Mouse (Mus musculus) bone marrow, adult 2 months (tissue): ENCODE data around the gene Unkl. TPM values are rescaled to one million over a fixed set of nuclear protein-coding genes. Genes with fewer than 3 reads are reported as not detected.
A peak's percentile ranks its signal among the peaks of the same experiment; 100 is the strongest.

Source experiments
- H3K27ac ChIP-seq: fragments of 200-500 bp; 2 replicates; pipeline ENCODE4 v1.5.1; 2012; ENCODE audit warnings: low read depth, mild to moderate bottlenecking, control low read depth, inconsistent platforms, low read length; ENCODE audit not compliant: control insufficient read depth, poor library complexity, insufficient read depth
- H3K4me1 ChIP-seq: fragments of 200-500 bp; 2 replicates; pipeline ENCODE4 v1.6.1; 2011; ENCODE audit warnings: low read length; ENCODE audit not compliant: control insufficient read depth, insufficient read depth
- H3K4me3 ChIP-seq: fragments of 200-500 bp; replicated peaks from 2 replicates; pipeline ENCODE3; 2011; ENCODE audit warnings: mild to moderate bottlenecking, low read depth, low read length, control low read depth; ENCODE audit not compliant: control insufficient read depth
- CTCF ChIP-seq: fragments of 200-500 bp; IDR thresholded peaks from 2 replicates; pipeline ENCODE4 v1.5.1; 2011; ENCODE audit warnings: low read length, control low read depth; ENCODE audit not compliant: control insufficient read depth, insufficient read depth
- POLR2A ChIP-seq: fragments of 200-500 bp; IDR thresholded peaks from 2 replicates; pipeline ENCODE4 v1.6.1; 2011; ENCODE audit warnings: low read depth, mild to moderate bottlenecking, control low read depth, low read length, borderline replicate concordance; ENCODE audit not compliant: control insufficient read depth
- WGBS: fragments of 180-500 bp; shearing (Covaris S2); methylation state at CpG from one replicate; pipeline ENCODE4 v1.1.7; 2018; 5-methylcytosine and 5-hydroxymethylcytosine counted together
- polyA plus RNA-seq: library from polyadenylated mRNA; stranded (reverse); fragments of >200 nt; gene quantifications from 2 replicates; pipeline ENCODE4 v1.2.4, GENCODE M21; 2011; ENCODE audit warnings: low replicate concordance; ENCODE audit not compliant: missing spikeins, insufficient read depth, insufficient read length

The Unkl gene
- polyA plus RNA-seq, 1 experiment: 29.1 TPM

GRCm38 (mm10) chr17:25273706-25274501 lies 85.7 kb downstream of the Unkl start:
- TF ChIP-seq POLR2A (peak; percentile 74; the same call in 1 of the 2 replicates), CTCF (peak; percentile 73)
- peak overlapping the region; percentile 98 for H3K27ac ChIP-seq
- H3K4me3 ChIP-seq: peak overlapping the region; percentile 91
- H3K4me1 ChIP-seq: peaks cover 4% of the 10 kb centered on the region
- WGBS: 1% methylated on average over 43 of the region's 45 CpGs

GRCm38 (mm10) chr17:25274571-25275346 lies 86.6 kb downstream of the Unkl start, which contains the start of gene Ube2i:
Gene Ube2i (minus strand): TSS chr17:25274622.
- TF ChIP-seq POLR2A: no peak
- TF ChIP-seq CTCF: no peak
- H3K4me3 ChIP-seq: peak within 1 kb of the TSS; percentile 91
- peak within 1 kb of the TSS; percentile 98 for H3K27ac ChIP-seq
- peaks cover 4% of the 10 kb centered on the region for H3K4me1 ChIP-seq
- 75% methylated on average over 9 of the region's 9 CpGs for WGBS

GRCm38 (mm10) chr17:25275833-25276232 lies 87.6 kb downstream of the Unkl start:
- Histone ChIP-seq H3K27ac (no peak overlapping the region), H3K4me1 (peaks cover 4% of the 10 kb centered on the region), H3K4me3 (no peak overlapping the region)
- 84% methylated on average over 3 of the region's 3 CpGs for WGBS
- no peak for TF ChIP-seq CTCF
- no peak for TF ChIP-seq POLR2A

GRCm38 (mm10) chr17:25282133-25282532 lies 93.9 kb downstream of the Unkl start:
- 36% methylated on average over 11 of the region's 11 CpGs for WGBS
- no peak for TF ChIP-seq CTCF
- TF ChIP-seq POLR2A: no peak
- H3K27ac ChIP-seq: no peak overlapping the region
- H3K4me1 ChIP-seq: no peaks in the 10 kb centered on the region
- H3K4me3 ChIP-seq: no peak overlapping the region

Other genes starting within 250 kb of the Unkl start
- gene Jpt2, start 227.7 kb upstream of the Unkl start, polyA plus RNA-seq: 12.2 and 31.5 TPM in 2 replicates
- gene Cramp1l, start 172.6 kb upstream of the Unkl start, polyA plus RNA-seq: 9.1 and 15.8 TPM in 2 replicates
- gene Ift140, start 172.3 kb upstream of the Unkl start, polyA plus RNA-seq: 65.1 and 72.5 TPM in 2 replicates
- gene Tmem204, start 104.8 kb upstream of the Unkl start, polyA plus RNA-seq: 2.5 and 4.6 TPM in 2 replicates
- 19.5 and 30.4 TPM in 2 replicates for gene Telo2, start 72.4 kb upstream of the Unkl start, polyA plus RNA-seq
- 1.4 TPM in 1 of 2 replicates, not detected in the other for gene Ptx4, start 67.6 kb upstream of the Unkl start, polyA plus RNA-seq
- 17.0 and 21.9 TPM in 2 replicates for gene Clcn7, start 55.0 kb upstream of the Unkl start, polyA plus RNA-seq
- gene Ccdc154, start 25.9 kb upstream of the Unkl start, polyA plus RNA-seq: not detected in 2 replicates
- gene Gm38655, start 12.9 kb upstream of the Unkl start, polyA plus RNA-seq: not detected in 2 replicates
- gene BC003965, start 3.8 kb upstream of the Unkl start, polyA plus RNA-seq: 13.1 and 19.4 TPM in 2 replicates
- gene Gnptg, start 51.7 kb downstream of the Unkl start, polyA plus RNA-seq: 10.8 and 21.7 TPM in 2 replicates
- gene Tsr3, start 51.8 kb downstream of the Unkl start, polyA plus RNA-seq: 24.4 and 37.1 TPM in 2 replicates
- gene Baiap3, start 68.0 kb downstream of the Unkl start, polyA plus RNA-seq: 4.7 and 14.3 TPM in 2 replicates
- 141 and 187 TPM in 2 replicates for gene Ube2i, start 86.2 kb downstream of the Unkl start, polyA plus RNA-seq
- gene Prss34, start 110.0 kb downstream of the Unkl start, polyA plus RNA-seq: 11.0 and 35.0 TPM in 2 replicates
- gene Prss28, start 120.2 kb downstream of the Unkl start, polyA plus RNA-seq: 1.7 TPM in 1 of 2 replicates, not detected in the other
- not detected in 2 replicates for gene Prss29, start 130.3 kb downstream of the Unkl start, polyA plus RNA-seq
- not detected in 2 replicates for gene Tpsab1, start 157.2 kb downstream of the Unkl start, polyA plus RNA-seq
- gene Tpsb2, start 177.9 kb downstream of the Unkl start, polyA plus RNA-seq: not detected in 2 replicates
- not detected in 2 replicates for gene Tpsg1, start 180.9 kb downstream of the Unkl start, polyA plus RNA-seq
- 2.0 and 5.2 TPM in 2 replicates for gene Cacna1h, start 245.4 kb downstream of the Unkl start, polyA plus RNA-seq